Mouse (Mus musculus) stomach, embryonic 16.5 days (tissue): Measurements from ENCODE around the gene Btbd9. TPM values are rescaled to one million over a fixed set of nuclear protein-coding genes. Genes with fewer than 3 reads are reported as not detected.

Source experiments
- ATAC-seq: fragments of 200-750 bp; cut with Nextera tagmentation; 2 replicates; pipeline ENCODE4 v1.8.0; 2017; ENCODE audit warnings: moderate number of reproducible peaks, moderate TSS enrichment; ENCODE audit not compliant: insufficient read depth, low FRiP score
- H3K27ac ChIP-seq: fragments of 300-500 bp; sonication (generic); 2 replicates; pipeline ENCODE4 v1.5.1; 2014; ENCODE audit warnings: low read length
- H3K27me3 ChIP-seq: fragments of 300-500 bp; sonication (generic); 2 replicates; pipeline ENCODE4 v1.6.1; 2014; ENCODE audit warnings: low read length, control low read depth, mixed read lengths; ENCODE audit not compliant: control insufficient read depth, insufficient read depth
- H3K36me3 ChIP-seq: fragments of 300-500 bp; sonication (generic); 2 replicates; pipeline ENCODE4 v1.6.1; 2014; ENCODE audit warnings: low read length; ENCODE audit not compliant: control insufficient read depth, insufficient read depth
- H3K4me1 ChIP-seq: fragments of 300-500 bp; sonication (generic); 2 replicates; pipeline ENCODE4 v1.6.1; 2014; ENCODE audit warnings: low read length, control low read depth, mixed read lengths; ENCODE audit not compliant: control insufficient read depth, insufficient read depth
- H3K4me2 ChIP-seq: fragments of 300-500 bp; sonication (generic); 2 replicates; pipeline ENCODE4 v1.6.1; 2014; ENCODE audit warnings: low read depth, low read length, mixed read lengths
- H3K4me3 ChIP-seq: fragments of 300-500 bp; sonication (generic); replicated peaks from 2 replicates; pipeline ENCODE4 v1.5.1; 2014; ENCODE audit warnings: mild to moderate bottlenecking, low read length
- H3K9ac ChIP-seq: fragments of 300-500 bp; sonication (generic); 2 replicates; pipeline ENCODE4 v1.6.1; 2014; ENCODE audit warnings: low read length
- H3K9me3 ChIP-seq: fragments of 300-500 bp; sonication (generic); replicated peaks from 2 replicates; pipeline ENCODE4 v1.6.1; 2016; ENCODE audit warnings: low read length, control low read depth; ENCODE audit not compliant: control insufficient read depth
- WGBS: fragments of 180-500 bp; shearing (Covaris S2); extraction: QIAGEN DNeasy Blood & Tissue Kit; methylation state at CpG from one replicate; pipeline ENCODE4 v1.1.7; 2014; 5-methylcytosine and 5-hydroxymethylcytosine counted together
- polyA plus RNA-seq: library from polyadenylated mRNA; unstranded; fragments of >200 nt; fragmentation: Nextera tagmentation; extraction: Ambion mirVana; gene quantifications from 2 replicates; pipeline ENCODE4 v1.2.1, GENCODE M21; 2015

The Btbd9 gene
- polyA plus RNA-seq, 1 experiment from 2014 or later: 51.6 TPM

DNA sequence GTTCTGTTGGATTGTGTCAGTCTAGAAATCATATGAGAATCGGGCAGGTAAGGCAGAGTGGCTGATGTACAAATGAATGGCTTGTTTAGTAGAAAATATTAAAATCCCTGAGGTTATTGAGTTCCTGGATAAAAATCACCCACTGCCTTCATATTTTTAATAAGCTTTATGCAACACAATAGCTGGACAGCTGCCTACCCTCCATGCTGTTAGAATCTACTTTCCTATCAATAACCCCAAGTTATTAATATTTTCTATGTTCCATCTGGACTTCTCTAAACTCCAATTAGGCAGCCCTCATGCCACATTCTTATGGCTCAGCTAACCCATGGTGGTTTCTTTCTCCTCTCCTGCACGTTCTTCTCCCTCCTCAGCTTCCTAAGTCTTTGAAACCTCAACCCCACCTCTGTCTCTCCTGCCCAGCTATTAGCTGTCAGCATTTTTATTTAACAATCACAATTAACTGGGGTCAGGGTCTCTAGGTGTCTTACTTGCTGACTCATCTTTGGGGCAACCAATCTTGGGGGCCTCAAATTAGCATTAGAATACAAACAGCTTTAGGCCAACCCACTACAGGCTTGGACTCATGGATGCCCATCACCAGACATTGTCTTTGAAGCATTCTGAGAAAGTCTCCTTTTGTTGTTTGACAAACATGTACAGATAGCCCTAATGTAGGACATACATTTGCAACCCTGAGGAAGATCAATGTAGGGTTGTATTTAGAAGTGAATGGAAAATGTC is 7.1 kb upstream of the Btbd9 start:
- Histone ChIP-seq H3K27ac (no peak overlapping the region), H3K36me3 (no peaks in the 10 kb centered on the region)

DNA sequence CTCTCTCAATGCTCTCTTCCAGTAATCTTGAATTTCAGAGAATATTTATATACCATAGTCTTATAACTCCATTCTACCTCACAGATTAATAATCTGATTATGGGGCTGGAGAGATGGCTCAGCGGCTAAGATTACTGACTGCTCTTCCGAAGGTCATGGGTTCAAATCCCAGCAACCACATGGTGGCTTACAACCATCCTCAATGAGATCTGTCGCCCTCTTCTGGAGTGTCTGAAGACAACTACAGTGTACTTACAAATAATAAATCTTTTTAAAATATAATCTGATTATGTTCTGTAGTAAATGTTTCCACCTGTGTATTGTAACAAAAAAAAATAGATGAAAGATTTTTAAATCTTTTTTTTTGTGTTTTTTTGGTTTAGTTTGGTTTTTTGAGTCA is 6.0 kb upstream of the Btbd9 start:
- Histone ChIP-seq H3K4me3 (no peak overlapping the region), H3K9ac (no peak overlapping the region)
- WGBS: 83% methylated on average over 3 of the region's 3 CpGs

More for the DNA sequence above, 7.1 kb upstream of the Btbd9 start:
- Histone ChIP-seq H3K9ac (no peak overlapping the region), H3K27me3 (no peaks in the 10 kb centered on the region), H3K4me2 (no peak overlapping the region), H3K4me1 (no peaks in the 10 kb centered on the region), H3K9me3 (no peaks in the 10 kb centered on the region), H3K4me3 (no peak overlapping the region)
- ATAC-seq: no peak
- WGBS: 78% methylated on average over 2 of the region's 2 CpGs

DNA sequence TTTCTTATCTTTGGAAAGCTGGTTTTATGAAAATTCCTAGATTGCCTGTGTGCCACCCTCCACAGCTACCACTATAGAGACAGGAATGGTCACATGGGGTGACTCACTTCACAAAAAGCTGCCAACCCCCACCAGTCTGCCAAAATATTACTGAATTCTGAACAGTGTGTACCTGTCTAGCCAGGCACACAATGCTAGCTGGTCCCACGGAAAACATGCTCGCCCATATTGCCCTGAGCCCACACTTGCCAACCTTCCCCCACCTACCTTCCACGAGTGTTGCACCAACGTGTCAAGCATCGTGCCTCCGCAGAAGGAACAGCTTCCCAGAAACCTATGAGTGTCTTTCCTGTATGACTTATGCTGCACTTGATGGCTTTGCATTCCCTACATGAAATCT is 4.9 kb upstream of the Btbd9 start:
- H3K4me3 ChIP-seq: no peak overlapping the region
- no peak overlapping the region for H3K4me2 ChIP-seq

More for the DNA sequence above, 6.0 kb upstream of the Btbd9 start:
- H3K27ac ChIP-seq: no peak overlapping the region
- H3K27me3 ChIP-seq: no peaks in the 10 kb centered on the region
- H3K4me1 ChIP-seq: no peaks in the 10 kb centered on the region
- ATAC-seq: no peak
- H3K36me3 ChIP-seq: no peaks in the 10 kb centered on the region
- H3K9me3 ChIP-seq: no peaks in the 10 kb centered on the region
- no peak overlapping the region for H3K4me2 ChIP-seq

DNA sequence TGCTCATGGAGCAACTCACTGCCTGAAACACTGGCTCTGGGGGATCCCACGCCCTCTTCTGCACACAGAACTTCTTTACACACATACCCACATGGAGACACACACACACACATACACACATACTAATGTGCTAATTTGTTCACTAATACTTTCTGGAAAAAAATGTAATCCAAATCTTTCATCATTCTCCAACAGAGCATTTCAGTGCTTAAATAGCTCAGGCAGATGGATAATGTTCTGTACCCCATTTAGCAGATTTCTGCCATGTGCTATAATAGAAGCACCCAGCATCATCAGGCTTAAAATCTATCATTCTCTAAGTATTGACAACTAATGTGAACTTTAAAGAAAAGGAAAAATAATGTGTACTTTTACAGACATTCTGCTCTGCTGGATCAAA is 4.5 kb upstream of the Btbd9 start:
- 69% methylated on average over 1 of the region's 1 CpGs for WGBS
- no peaks in the 10 kb centered on the region for H3K27me3 ChIP-seq
- no peaks in the 10 kb centered on the region for H3K9me3 ChIP-seq
- H3K27ac ChIP-seq: no peak overlapping the region
- no peaks in the 10 kb centered on the region for H3K36me3 ChIP-seq
- H3K9ac ChIP-seq: no peak overlapping the region
- ATAC-seq: no peak
- H3K4me2 ChIP-seq: no peak overlapping the region
- H3K4me1 ChIP-seq: peaks cover 5% of the 10 kb centered on the region; the same call in 1 of the 2 replicates
- H3K4me3 ChIP-seq: no peak overlapping the region

More for the DNA sequence above, 4.9 kb upstream of the Btbd9 start:
- ATAC-seq: no peak
- Histone ChIP-seq H3K9me3 (no peaks in the 10 kb centered on the region), H3K27me3 (no peaks in the 10 kb centered on the region), H3K4me1 (peaks cover 5% of the 10 kb centered on the region; the same call in 1 of the 2 replicates), H3K36me3 (no peaks in the 10 kb centered on the region), H3K27ac (no peak overlapping the region), H3K9ac (no peak overlapping the region)
- 84% methylated on average over 6 of the region's 6 CpGs for WGBS

DNA sequence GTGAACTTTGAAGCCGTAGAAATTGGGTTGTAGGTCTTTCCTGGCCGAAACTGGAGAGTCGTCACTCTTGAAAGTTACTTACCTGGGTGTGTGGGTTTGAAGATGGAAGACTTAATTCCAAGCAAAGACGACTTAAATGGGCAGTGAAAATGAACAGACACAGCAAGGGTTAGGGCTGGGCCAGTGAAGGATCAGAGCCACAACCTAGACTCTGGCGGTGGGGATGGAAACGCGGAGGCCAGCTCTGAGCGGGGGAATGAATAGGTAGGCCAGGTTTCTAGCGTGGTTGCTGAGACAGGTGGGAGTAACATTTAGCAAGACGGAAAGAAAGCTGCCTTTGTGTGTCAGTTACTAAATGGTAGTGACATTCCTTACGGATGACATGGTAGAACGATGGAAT is 658 bp upstream of the Btbd9 start:
- no peaks in the 10 kb centered on the region for H3K9me3 ChIP-seq
- H3K36me3 ChIP-seq: no peaks in the 10 kb centered on the region
- no peaks in the 10 kb centered on the region for H3K27me3 ChIP-seq
- no peak for ATAC-seq
- peak overlapping the region; percentile 87 for H3K4me2 ChIP-seq
- peak overlapping the region; percentile 80 for H3K9ac ChIP-seq
- 0 out of 2 replicates have a peak overlapping the region, but pooled peaks have one; percentile 82 for H3K27ac ChIP-seq
- 44% methylated on average over 12 of the region's 12 CpGs for WGBS
- H3K4me1 ChIP-seq: peaks cover 15% of the 10 kb centered on the region
- H3K4me3 ChIP-seq: peak overlapping the region; percentile 68

DNA sequence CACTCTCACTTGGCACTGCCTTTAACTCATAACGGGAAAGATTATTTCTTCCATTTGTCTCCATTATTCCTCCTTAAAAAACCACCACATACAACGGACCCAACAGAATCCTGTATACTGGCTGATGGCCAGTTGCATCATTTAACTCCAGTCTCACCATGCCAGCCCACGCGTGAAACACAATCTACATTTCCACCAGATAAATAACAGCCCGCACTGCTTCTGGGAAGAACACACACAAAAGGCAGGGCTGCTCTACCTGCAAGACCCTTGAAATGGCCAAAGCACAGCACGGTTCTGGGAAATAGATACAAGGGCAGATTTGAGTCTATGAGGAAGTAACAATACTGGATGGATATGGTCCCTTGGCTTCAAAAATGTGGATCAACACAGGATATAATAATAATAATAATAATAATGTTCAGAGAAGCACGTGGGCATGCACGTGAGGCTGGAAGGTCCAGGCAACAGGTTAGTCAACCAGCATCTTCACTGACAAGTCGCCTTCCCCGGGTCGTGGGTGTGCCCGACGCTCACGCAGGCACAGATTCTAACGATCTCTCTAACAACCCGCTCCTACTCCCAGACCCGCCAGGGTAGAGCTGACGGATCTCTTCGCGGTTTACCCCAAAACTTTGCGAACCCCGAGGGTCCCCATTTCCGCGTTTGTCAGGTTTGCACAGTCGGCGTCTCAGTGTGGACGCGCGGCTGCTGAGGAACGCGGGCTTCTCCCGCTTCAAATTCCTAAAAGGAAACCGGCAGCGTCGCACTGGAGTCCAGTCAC is 975 bp downstream of the Btbd9 start:
- WGBS: 5% methylated on average over 35 of the region's 35 CpGs
- ATAC-seq: peak; percentile 14; the same call in 1 of the 2 replicates

DNA sequence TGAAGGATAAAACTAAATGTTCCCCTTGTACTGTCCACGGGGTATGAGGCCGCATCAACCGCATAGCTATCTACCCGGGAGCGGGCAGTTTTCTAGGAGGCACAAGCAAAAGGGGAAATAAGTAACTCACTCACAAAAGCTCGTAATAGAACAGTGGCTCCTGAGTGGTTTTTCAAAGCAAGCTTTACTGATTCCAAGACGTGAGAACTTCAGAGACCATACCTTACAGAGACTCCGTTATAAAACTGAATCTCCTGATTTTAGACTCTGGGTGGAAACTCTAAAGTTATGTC is 1.6 kb downstream of the Btbd9 start:
- WGBS: 57% methylated on average over 8 of the region's 8 CpGs
- Histone ChIP-seq H3K4me2 (peak overlapping the region; percentile 87), H3K9ac (peak overlapping the region; percentile 14; the same call in 1 of the 2 replicates), H3K27ac (0 out of 2 replicates have a peak overlapping the region, but pooled peaks have one; percentile 16), H3K9me3 (no peaks in the 10 kb centered on the region), H3K36me3 (no peaks in the 10 kb centered on the region), H3K4me1 (peaks cover 20% of the 10 kb centered on the region), H3K27me3 (no peaks in the 10 kb centered on the region), H3K4me3 (peak overlapping the region; percentile 68)
- no peak for ATAC-seq

More for the DNA sequence above, 975 bp downstream of the Btbd9 start:
- Histone ChIP-seq H3K27me3 (no peaks in the 10 kb centered on the region), H3K4me2 (peak overlapping the region; percentile 87), H3K4me1 (peaks cover 20% of the 10 kb centered on the region), H3K36me3 (no peaks in the 10 kb centered on the region), H3K4me3 (peak overlapping the region; percentile 68), H3K9ac (peak overlapping the region; percentile 80), H3K27ac (peak overlapping the region; percentile 82), H3K9me3 (no peaks in the 10 kb centered on the region)

DNA sequence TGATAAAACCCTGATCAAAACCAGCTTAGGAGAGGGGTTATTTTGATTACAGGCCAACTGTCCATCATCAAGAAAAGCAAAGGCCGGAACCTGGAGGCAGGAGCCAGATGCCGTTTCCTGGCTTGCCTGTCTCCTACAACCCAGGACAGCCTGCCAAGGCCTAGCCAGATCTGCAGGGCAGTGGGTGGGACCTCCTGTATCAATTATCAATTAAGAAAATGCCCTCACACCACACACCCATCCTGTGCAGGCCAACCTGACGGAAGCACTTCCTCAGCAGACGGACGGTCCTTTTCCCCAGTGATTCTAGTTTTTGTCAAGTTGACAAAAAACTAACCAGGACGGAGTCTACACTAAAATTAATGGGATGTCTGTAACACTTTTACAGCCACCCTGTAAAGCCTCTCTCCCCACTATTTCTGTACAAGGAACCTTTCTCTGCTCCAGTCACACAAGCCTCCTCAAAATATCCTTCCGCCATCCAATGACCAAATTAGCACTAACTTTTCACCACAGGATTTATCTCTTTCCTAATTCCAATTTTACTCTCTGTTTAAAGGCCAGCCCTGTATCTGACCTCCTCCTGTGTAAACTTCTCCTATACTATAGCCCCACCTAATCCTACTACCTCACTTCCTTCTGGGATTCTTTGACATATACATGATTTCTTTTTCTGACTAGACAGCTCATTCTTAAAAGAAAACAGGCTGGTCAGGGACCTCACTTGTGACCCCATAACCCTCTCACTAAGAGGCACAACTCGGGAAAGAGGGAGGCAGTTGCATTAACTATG is 2.1 kb downstream of the Btbd9 start:
- no peak for ATAC-seq
- H3K4me3 ChIP-seq: peak overlapping the region; percentile 68
- H3K9me3 ChIP-seq: no peaks in the 10 kb centered on the region
- H3K27me3 ChIP-seq: no peaks in the 10 kb centered on the region
- peak overlapping the region; percentile 87; the same call in 1 of the 2 replicates for H3K4me2 ChIP-seq
- 0 out of 2 replicates have a peak overlapping the region, but pooled peaks have one; percentile 16 for H3K27ac ChIP-seq
- H3K36me3 ChIP-seq: no peaks in the 10 kb centered on the region
- 61% methylated on average over 8 of the region's 8 CpGs for WGBS
- H3K4me1 ChIP-seq: peaks cover 20% of the 10 kb centered on the region
- H3K9ac ChIP-seq: 0 out of 2 replicates have a peak overlapping the region, but pooled peaks have one; percentile 14
